Mouse (Mus musculus): ENCODE results near the gene Pcsk4.

- TF ChIP-seq MYOD1 (IDR thresholded peaks at IDR 0.05; ENCODE audit: control insufficient read depth, insufficient read length, low read depth) (no peak), CTCF (IDR thresholded peaks at IDR 0.05; ENCODE audit: control insufficient read depth, insufficient read depth, insufficient read length) (no peak), MYOG (IDR thresholded peaks at IDR 0.05; ENCODE audit: control insufficient read depth, extremely low read depth, insufficient read length) (no peak)
Observed at GRCm38 (mm10) chr10:80356001-80356682, 26.8 kb upstream of the Pcsk4 start, which contains the start of gene Plk5.
